Mouse (Mus musculus): Measurements from ENCODE around the gene Mrps27. TPM values are rescaled to one million over a fixed set of nuclear protein-coding genes. Genes with fewer than 3 reads are reported as not detected.

Gene Mrps27
- total RNA-seq, 2 experiments from 2014 or later, result 25.2 to 26.0 TPM

Other genes starting within 250 kb of the Mrps27 start
- 1 to 10 TPM; 3.8 to 3.9 TPM for gene Zfp366, start 160.0 kb upstream of the Mrps27 start, total RNA-seq (2021)
- gene Ptcd2, start 81 bp upstream of the Mrps27 start, total RNA-seq (2021), result 10 to 100 TPM; 24.7 to 25.2 TPM
- gene Map1b, start 171.8 kb downstream of the Mrps27 start, total RNA-seq (2021), result 10 to 100 TPM in 1 of 2 experiments, 1 to 10 TPM in 1; 7.1 to 11.5 TPM

Data from gastrocnemius, adult 18-20 months (tissue).